In genomic region chr13:69357435-69357834, GRCm38 (mm10) we compare ENCODE assay signal across 16 mouse cellular contexts.
DNase-seq lines count a peak whose midpoint lies in the region; ATAC-seq and TF ChIP-seq lines count a peak whose summit lies in the region.
"Had no signal": no experiment of that assay in that cellular context is flagged by ENCODE, and none has a peak within 500 bp of the region (broad histone marks: within the 10 kb centered on the region; RNA-seq: fewer than 3 reads in every experiment).

No protein-coding gene starts in this region.

- intact Hi-C loops in gastrocnemius, adult 2 months (cut with DNase I): no loop called here

- peak; percentile 21 for DNase-seq in gastrocnemius, adult 2 months
- DNase-seq in gastrocnemius, adult 8-10 months (ENCODE audit: low spot score in 2 of 2): no peak
- peak; percentile 53 for DNase-seq in Muller cell, postnatal 12 days (ENCODE audit: inconsistent ontology term)
- DNase-seq in left cerebral cortex, adult 8-10 months (ENCODE audit: low spot score in 2 of 2): peak; percentile 10 to 73
- peak; percentile 45 for DNase-seq in right cerebral cortex, postnatal 14 days
- DNase-seq in thymus, postnatal 4 days: no peak
- DNase-seq in layer of hippocampus, postnatal 25 days (ENCODE audit: extremely low spot score in 1 of 2, low spot score in 1 of 2): no peak
- DNase-seq: cerebellum, postnatal 25 days; heart, postnatal 10 days; lung, postnatal 36 days; thymus, adult 18-20 months had no signal

- no peak overlapping the region for H3K27ac ChIP-seq in gastrocnemius, adult 2 months
- H3K27ac ChIP-seq: hindbrain, embryonic 14.5 days; kidney, postnatal 0 days had no signal

- no peak overlapping the region for H3K4me3 ChIP-seq in gastrocnemius, adult 2 months
- H3K4me3 ChIP-seq: myocyte had no signal

- no peak for ATAC-seq in erythroblast, adult 5-6 weeks (replicated peaks; ENCODE audit: low FRiP score, poor library complexity, severe bottlenecking)
- ATAC-seq: intestine, embryonic 16.5 days had no signal

- TF ChIP-seq CTCF in gastrocnemius, adult 2 months (IDR thresholded peaks at IDR 0.05): no peak

Comparison
In these comparisons a context has a peak if more than half of its experiments do, and no peak if none do; other contexts are left out.
1. DNase-seq: peak in gastrocnemius, adult 2 months (single experiment), Muller cell, postnatal 12 days (single experiment), left cerebral cortex, adult 8-10 months (2 of 2) and right cerebral cortex, postnatal 14 days (single experiment); none in gastrocnemius, adult 8-10 months (0 of 2), thymus, postnatal 4 days (single experiment) and layer of hippocampus, postnatal 25 days (0 of 2).